Mouse (Mus musculus) skeletal muscle tissue, postnatal 0 days (tissue): Measurements from ENCODE around the gene Hist1h2bk. TPM values are rescaled to one million over a fixed set of nuclear protein-coding genes. Genes with fewer than 3 reads are reported as not detected.

Experiments used
- microRNA-seq, 2 experiments: library from miRNA; unstranded; fragments of <30 nt; microRNA quantifications; one replicate each; pipeline ENCODE4; 2016
- polyA plus RNA-seq: library from polyadenylated mRNA; unstranded; fragments of >200 nt; fragmentation: Nextera tagmentation; extraction: Ambion mirVana; gene quantifications from 2 replicates; pipeline ENCODE4 v1.2.1, GENCODE M21; 2015

Gene Hist1h2bk
- polyA plus RNA-seq = 0.79 and 0.91 TPM in 2 replicates

DNA sequence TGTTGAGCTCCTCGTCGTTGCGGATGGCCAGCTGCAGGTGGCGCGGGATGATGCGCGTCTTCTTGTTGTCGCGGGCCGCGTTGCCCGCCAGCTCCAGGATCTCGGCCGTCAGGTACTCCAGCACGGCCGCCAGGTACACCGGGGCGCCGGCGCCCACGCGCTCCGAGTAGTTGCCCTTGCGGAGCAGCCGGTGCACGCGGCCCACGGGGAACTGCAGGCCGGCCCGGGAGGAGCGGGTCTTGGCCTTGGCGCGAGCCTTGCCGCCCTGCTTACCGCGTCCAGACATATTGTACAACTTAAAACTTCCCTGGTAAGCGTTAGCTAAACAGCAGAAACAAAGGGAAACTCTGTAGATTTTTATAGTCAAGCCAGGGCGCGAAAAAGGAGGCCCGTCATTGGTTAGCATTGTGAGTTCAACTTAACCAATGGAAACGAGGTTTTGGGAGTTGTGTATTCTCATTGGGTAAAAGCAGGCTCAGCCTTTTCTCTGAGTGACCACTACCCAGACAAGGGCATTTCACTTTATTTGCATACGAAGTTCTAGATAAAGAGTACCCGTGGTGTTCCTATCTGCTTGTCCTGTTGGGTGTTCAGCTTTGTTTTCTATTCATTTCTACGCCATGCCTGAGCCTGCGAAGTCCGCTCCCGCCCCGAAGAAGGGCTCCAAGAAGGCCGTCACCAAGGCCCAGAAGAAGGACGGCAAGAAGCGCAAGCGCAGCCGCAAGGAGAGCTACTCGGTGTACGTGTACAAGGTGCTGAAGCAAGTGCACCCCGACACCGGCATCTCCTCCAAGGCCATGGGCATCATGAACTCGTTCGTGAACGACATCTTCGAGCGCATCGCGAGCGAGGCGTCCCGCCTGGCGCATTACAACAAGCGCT, at the start of gene Hist1h2bk, which contains the start of gene Hist1h2ah:
Gene Hist1h2bk (plus strand): TSS at position 604 of the 882 bp plus-strand sequence.
Gene Hist1h2ah (minus strand): TSS at position 302 of the 882 bp plus-strand sequence.

DNA sequence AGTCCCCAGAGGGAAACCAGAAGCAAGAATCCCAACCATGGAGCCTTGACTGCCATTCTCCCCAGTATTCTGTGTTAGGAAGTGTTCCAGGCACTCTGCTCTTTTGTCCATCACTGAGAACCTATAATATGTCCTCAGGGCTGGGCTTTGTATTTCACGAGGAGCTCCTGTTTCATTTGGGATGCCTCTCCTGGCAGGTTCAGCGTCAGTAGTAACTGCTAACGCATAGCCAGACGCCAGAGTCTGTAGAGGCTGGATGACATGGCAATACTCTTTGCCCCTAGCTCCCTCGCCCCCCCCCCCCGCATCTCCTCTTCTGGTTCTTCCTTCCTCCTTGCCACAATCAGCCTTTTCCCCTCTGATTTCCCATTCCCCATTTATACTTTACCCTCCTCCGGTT, 26.0 kb upstream of the Hist1h2bk start, which contains the start of gene Prss16:
Gene Prss16 (minus strand): TSS at position 101 of the 400 bp plus-strand sequence.

GRCm38 (mm10) chr13:22041142-22041536, 5.5 kb downstream of the Hist1h2bk start, which contains the start of gene Hist1h4i:
Hist1h4i (minus strand) TSS chr13:22041362.

GRCm38 (mm10) chr13:22042568-22043502, 7.2 kb downstream of the Hist1h2bk start, which contains the start of the genes Hist1h2ag and Hist1h2bj:
Hist1h2ag (minus strand) TSS chr13:22042944.
Hist1h2bj (plus strand) TSS chr13:22043214.

DNA sequence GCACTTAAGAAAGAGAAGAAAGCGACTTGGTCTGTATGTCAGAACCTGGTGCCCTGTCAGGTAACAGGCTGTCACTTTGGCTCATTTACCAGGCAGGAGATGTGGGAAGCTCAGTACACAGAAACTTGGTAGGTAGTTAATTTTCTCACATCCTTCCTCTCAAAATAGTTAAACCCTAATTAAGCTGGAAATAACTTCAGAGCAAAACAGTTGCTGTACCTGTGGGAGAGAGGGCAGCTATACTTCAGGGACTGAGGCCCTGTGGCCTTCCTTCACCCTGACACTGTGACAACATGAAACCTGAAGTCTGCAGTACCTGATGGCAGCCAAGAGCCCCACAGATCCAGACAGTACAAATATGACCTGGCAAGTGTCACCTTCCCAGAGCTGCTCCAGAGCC, 48.5 kb downstream of the Hist1h2bk start, which contains the start of gene Vmn1r188:
Gene Vmn1r188 (plus strand): TSS at position 301 of the 400 bp plus-strand sequence.

Small RNA genes lying within 50 kb of the gene (microRNA-seq; reads per million reads assigned to microRNA genes)
- gene Gm26300 (0 reads per million in 2 experiments), gene Gm44390 (0 to 0.10 reads per million in 2 experiments), gene Gm44486 (0 reads per million in 2 experiments)

Other genes starting within 250 kb of the Hist1h2bk start
- gene Hist1h2an, start 248.7 kb upstream of the Hist1h2bk start, polyA plus RNA-seq = 1.5 and 2.4 TPM in 2 replicates
- gene Hist1h2bp, start 248.4 kb upstream of the Hist1h2bk start, polyA plus RNA-seq = 0.51 and 0.69 TPM in 2 replicates
- 3.3 and 7.3 TPM in 2 replicates for gene Hist1h2bq, start 225.7 kb upstream of the Hist1h2bk start, polyA plus RNA-seq
- not detected in 2 replicates for gene Hist1h2ao, start 225.4 kb upstream of the Hist1h2bk start, polyA plus RNA-seq
- not detected in 2 replicates for gene Hist1h4m, start 224.1 kb upstream of the Hist1h2bk start, polyA plus RNA-seq
- 2.6 and 3.1 TPM in 2 replicates for gene Hist1h4n, start 203.7 kb upstream of the Hist1h2bk start, polyA plus RNA-seq
- 1,124 and 1,146 TPM in 2 replicates for gene Hist1h2ap, start 202.4 kb upstream of the Hist1h2bk start, polyA plus RNA-seq
- 2.9 and 6.3 TPM in 2 replicates for gene Hist1h2br, start 202.1 kb upstream of the Hist1h2bk start, polyA plus RNA-seq
- gene Zfp184, start 90.8 kb upstream of the Hist1h2bk start, polyA plus RNA-seq = 0.83 and 1.1 TPM in 2 replicates
- 0.04 TPM in 1 of 2 replicates, not detected in the other for gene Pom121l2, start 54.7 kb upstream of the Hist1h2bk start, polyA plus RNA-seq
- 0.19 TPM in 1 of 2 replicates, not detected in the other for gene Prss16, start 26.1 kb upstream of the Hist1h2bk start, polyA plus RNA-seq
- 0.86 and 1.6 TPM in 2 replicates for gene Hist1h2ah, start 302 bp upstream of the Hist1h2bk start, polyA plus RNA-seq
- 5.0 and 9.6 TPM in 2 replicates for gene Hist1h4i, start 5.5 kb downstream of the Hist1h2bk start, polyA plus RNA-seq
- 5.9 and 6.8 TPM in 2 replicates for gene Hist1h2ag, start 7.1 kb downstream of the Hist1h2bk start, polyA plus RNA-seq
- gene Hist1h2bj, start 7.3 kb downstream of the Hist1h2bk start, polyA plus RNA-seq = 0.97 TPM in 1 of 2 replicates, not detected in the other
- gene Vmn1r188, start 48.6 kb downstream of the Hist1h2bk start, polyA plus RNA-seq = not detected in 2 replicates
- gene Vmn1r189, start 70.0 kb downstream of the Hist1h2bk start, polyA plus RNA-seq = not detected in 2 replicates
- gene Vmn1r191, start 148.1 kb downstream of the Hist1h2bk start, polyA plus RNA-seq = not detected in 2 replicates
- gene Vmn1r192, start 155.3 kb downstream of the Hist1h2bk start, polyA plus RNA-seq = not detected in 2 replicates
- gene Vmn1r193, start 187.3 kb downstream of the Hist1h2bk start, polyA plus RNA-seq = not detected in 2 replicates
- gene Vmn1r194, start 208.3 kb downstream of the Hist1h2bk start, polyA plus RNA-seq = not detected in 2 replicates
- not detected in 2 replicates for gene Vmn1r195, start 234.7 kb downstream of the Hist1h2bk start, polyA plus RNA-seq